Mouse (Mus musculus): Measurements from ENCODE around the gene Cd27.

GRCm38 (mm10) chr6:125271455-125272227 lies 34.8 kb upstream of the Cd27 start:
- TF ChIP-seq CTCF (IDR thresholded peaks at IDR 0.05) (peak; percentile 97), EP300 (IDR thresholded peaks at IDR 0.05) (peak; percentile 36; the same call in 1 of the 2 replicates)
